Mouse (Mus musculus): ENCODE data around the gene Wdfy4.

Wdfy4 gene

GRCm38 (mm10) chr14:33035386-33035785 is 149.9 kb downstream of the Wdfy4 start:
- CTCF ChIA-PET = interaction anchor here in 1 of 4 experiments (1.5 kb wide), 1 partner anchor 75 kb away, joined by 3 read pairs; no protein-coding TSS in a partner anchor
- POLR2A ChIA-PET = no interaction called here

- ChIA-PET POLR2A (interaction anchor here in 2 of 4 experiments (0.7 to 1.3 kb wide), 2 partner anchors 32 to 55 kb away, joined by 3 to 5 read pairs; no protein-coding TSS in a partner anchor), CTCF (interaction anchor here (0.5 to 2.2 kb wide), 16 partner anchors 19 to 503 kb away, joined by 3 to 7 read pairs (median 4); no protein-coding TSS in a partner anchor)
Measured at GRCm38 (mm10) chr14:33033424-33033823, 151.9 kb downstream of the Wdfy4 start.

- POLR2A ChIA-PET = no interaction called here
- CTCF ChIA-PET = no interaction called here
Measured at GRCm38 (mm10) chr14:33030849-33031248, 154.5 kb downstream of the Wdfy4 start.

- CTCF ChIA-PET = no interaction called here
Measured at GRCm38 (mm10) chr14:33019606-33020005, 165.7 kb downstream of the Wdfy4 start.

GRCm38 (mm10) chr14:33019050-33019449 is 166.3 kb downstream of the Wdfy4 start:
- ChIA-PET POLR2A (no interaction called here), CTCF (no interaction called here)

More at GRCm38 (mm10) chr14:33019606-33020005, 165.7 kb downstream of the Wdfy4 start:
- POLR2A ChIA-PET = no interaction called here

GRCm38 (mm10) chr14:33007638-33008037 is 177.7 kb downstream of the Wdfy4 start:
- ChIA-PET POLR2A (no interaction called here), CTCF (interaction anchor here in 2 of 4 experiments (0.7 to 1.1 kb wide), 2 partner anchors 18 to 306 kb away, joined by 3 to 11 read pairs; no protein-coding TSS in a partner anchor)

DNA sequence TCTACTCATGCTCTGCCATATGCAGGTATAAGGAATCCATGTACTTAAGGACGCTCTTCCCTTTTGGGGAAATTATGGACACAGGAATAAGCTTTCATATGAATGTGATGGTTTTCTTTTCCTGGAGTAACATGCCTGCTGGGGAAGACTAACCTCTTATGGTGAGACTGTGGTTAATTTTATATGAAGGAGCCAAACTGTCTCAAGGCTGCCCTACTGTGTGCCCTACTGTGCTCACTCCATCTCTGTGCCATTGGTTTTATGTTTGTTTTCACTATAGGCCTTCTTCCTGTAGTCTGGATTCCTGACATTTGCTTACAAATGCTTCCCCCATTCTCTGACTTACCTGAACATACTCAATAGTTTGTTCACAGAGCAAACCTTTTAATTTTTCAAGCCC is 180.2 kb downstream of the Wdfy4 start:
- POLR2A ChIA-PET = interaction anchor here in 1 of 4 experiments (2.3 kb wide), 1 partner anchor 10 kb away, joined by 18 read pairs; no protein-coding TSS in a partner anchor
- CTCF ChIA-PET = interaction anchor here in 1 of 4 experiments (0.8 kb wide), 1 partner anchor 320 kb away, joined by 3 read pairs; the partner anchor contains the start of gene 3425401B19Rik

GRCm38 (mm10) chr14:33000112-33000979 is 185.0 kb downstream of the Wdfy4 start:
- CTCF ChIA-PET = no interaction called here
- POLR2A ChIA-PET = interaction anchor here in 2 of 4 experiments (0.8 to 1.6 kb wide), 6 partner anchors 9 to 49 kb away, joined by 3 to 5 read pairs (median 4); no protein-coding TSS in a partner anchor

- POLR2A ChIA-PET = interaction anchor here in 2 of 4 experiments (1.0 to 1.6 kb wide), 2 partner anchors 15 to 24 kb away, joined by 4 to 5 read pairs; no protein-coding TSS in a partner anchor
- CTCF ChIA-PET = no interaction called here
Measured at GRCm38 (mm10) chr14:32999511-32999910, 185.8 kb downstream of the Wdfy4 start.

GRCm38 (mm10) chr14:32994954-32995636 is 190.2 kb downstream of the Wdfy4 start:
- ChIA-PET POLR2A (interaction anchor here (0.6 to 3.0 kb wide), 18 partner anchors 8 to 793 kb away, joined by 3 to 18 read pairs (median 6); partner anchors contain the start of genes Parg (in 1 of the 4) and Timm23 (in 1 of the 4)), CTCF (interaction anchor here in 3 of 4 experiments (0.5 to 1.2 kb wide), 3 partner anchors 8 to 464 kb away, joined by 4 read pairs; no protein-coding TSS in a partner anchor)

DNA sequence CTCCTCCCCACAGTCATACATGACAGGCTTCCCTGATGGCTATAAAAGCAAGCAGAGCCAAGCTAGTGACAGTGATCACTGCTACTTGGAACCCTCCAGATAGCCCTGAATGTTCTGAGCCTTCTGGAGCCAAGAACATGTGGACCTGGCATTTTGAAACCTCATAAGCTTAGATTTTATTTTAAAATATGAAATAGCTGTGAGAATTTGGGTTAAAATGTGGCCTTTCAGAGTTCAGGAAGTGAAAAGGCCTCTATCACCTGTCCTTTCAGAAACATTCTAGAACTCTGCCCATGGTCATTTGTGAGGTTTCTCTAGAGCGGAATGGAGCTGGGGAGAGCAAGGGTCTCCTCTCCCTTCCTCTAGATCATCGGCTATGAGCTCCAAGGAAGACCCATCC is 194.2 kb downstream of the Wdfy4 start, which contains the start of gene Lrrc18:
Gene Lrrc18 (plus strand): TSS at position 301 of the 400 bp plus-strand sequence.
- POLR2A ChIA-PET = interaction anchor here in 1 of 4 experiments (1.0 kb wide), 1 partner anchor 10 kb away, joined by 3 read pairs; no protein-coding TSS in a partner anchor
- CTCF ChIA-PET = no interaction called here

GRCm38 (mm10) chr14:32986659-32987058 is 198.6 kb downstream of the Wdfy4 start:
- POLR2A ChIA-PET = interaction anchor here in 2 of 4 experiments (0.8 to 1.9 kb wide), 3 partner anchors 9 to 15 kb away, joined by 3 to 7 read pairs (median 4); no protein-coding TSS in a partner anchor
- CTCF ChIA-PET = interaction anchor here in 1 of 4 experiments (0.7 kb wide), 1 partner anchor 15 kb away, joined by 4 read pairs; no protein-coding TSS in a partner anchor

DNA sequence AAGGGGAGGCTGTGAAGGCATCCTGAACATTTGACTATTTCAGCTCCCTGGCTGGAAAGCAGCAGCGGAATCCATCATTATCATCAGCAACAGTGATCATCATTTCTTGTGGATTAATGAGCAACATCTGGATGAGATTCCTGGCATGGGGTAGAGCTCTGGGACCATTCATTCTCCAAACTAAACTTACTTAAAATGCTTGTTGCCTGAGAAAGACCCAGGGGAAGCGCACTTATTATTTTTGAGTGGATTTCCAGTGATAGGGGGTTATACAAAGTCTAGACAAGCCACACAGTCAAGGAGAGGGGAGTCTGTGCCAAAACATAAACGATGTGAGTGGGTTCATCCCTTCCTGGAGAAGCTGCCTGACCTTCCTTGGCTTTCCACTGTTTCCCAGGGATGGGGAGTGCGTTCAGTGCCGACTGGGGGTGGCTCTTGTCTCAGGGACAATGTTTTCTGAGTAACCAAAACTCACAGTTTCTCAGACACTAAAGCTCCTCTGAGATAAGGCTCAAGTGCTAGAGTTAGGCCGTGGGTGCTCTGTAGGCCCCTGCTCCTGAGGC is 201.1 kb downstream of the Wdfy4 start:
- ChIA-PET CTCF (interaction anchor here in 1 of 4 experiments (1.4 kb wide), 1 partner anchor 374 kb away, joined by 4 read pairs; no protein-coding TSS in a partner anchor), POLR2A (interaction anchor here in 2 of 4 experiments (0.9 to 3.3 kb wide), 4 partner anchors 11 to 16 kb away, joined by 3 to 17 read pairs (median 8); no protein-coding TSS in a partner anchor)

- CTCF ChIA-PET = interaction anchor here in 3 of 4 experiments (0.7 to 1.4 kb wide), 3 partner anchors 10 to 26 kb away, joined by 3 to 4 read pairs (median 4); no protein-coding TSS in a partner anchor
- POLR2A ChIA-PET = interaction anchor here in 2 of 4 experiments (0.7 to 2.3 kb wide), 4 partner anchors 12 to 25 kb away, joined by 3 to 13 read pairs (median 4); no protein-coding TSS in a partner anchor
Measured at GRCm38 (mm10) chr14:32970700-32971099, 214.6 kb downstream of the Wdfy4 start.

- ChIA-PET CTCF (interaction anchor here in 1 of 4 experiments (0.6 kb wide), 1 partner anchor 140 kb away, joined by 3 read pairs; no protein-coding TSS in a partner anchor), POLR2A (interaction anchor here in 1 of 4 experiments (0.6 kb wide), 1 partner anchor 93 kb away, joined by 3 read pairs; no protein-coding TSS in a partner anchor)
Measured at GRCm38 (mm10) chr14:32964742-32965141, 220.6 kb downstream of the Wdfy4 start.

DNA sequence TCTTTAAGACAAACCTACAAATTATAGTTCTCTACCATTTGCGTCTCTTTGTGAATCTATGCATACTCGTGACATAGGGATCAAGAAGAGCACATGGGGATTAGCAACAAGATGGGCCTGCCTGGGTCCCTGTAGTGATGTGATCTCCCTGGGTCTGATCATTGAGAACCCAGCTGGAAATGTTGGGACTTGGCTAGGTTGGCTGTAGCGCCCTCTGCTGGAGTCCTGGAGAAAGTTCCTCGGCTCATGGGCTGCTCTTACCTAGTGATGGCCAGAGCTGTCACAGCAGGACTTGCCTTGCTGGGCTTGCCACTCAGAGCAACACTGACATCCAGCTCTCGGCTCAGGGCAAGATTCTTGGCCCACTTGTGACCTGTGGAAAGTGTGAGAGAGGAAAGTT is 224.8 kb downstream of the Wdfy4 start:
- ChIA-PET POLR2A (interaction anchor here in 1 of 4 experiments (1.0 kb wide), 1 partner anchor 34 kb away, joined by 4 read pairs; no protein-coding TSS in a partner anchor), CTCF (interaction anchor here (0.6 to 1.8 kb wide), 24 partner anchors 9 to 434 kb away, joined by 3 to 12 read pairs (median 4); no protein-coding TSS in a partner anchor)

DNA sequence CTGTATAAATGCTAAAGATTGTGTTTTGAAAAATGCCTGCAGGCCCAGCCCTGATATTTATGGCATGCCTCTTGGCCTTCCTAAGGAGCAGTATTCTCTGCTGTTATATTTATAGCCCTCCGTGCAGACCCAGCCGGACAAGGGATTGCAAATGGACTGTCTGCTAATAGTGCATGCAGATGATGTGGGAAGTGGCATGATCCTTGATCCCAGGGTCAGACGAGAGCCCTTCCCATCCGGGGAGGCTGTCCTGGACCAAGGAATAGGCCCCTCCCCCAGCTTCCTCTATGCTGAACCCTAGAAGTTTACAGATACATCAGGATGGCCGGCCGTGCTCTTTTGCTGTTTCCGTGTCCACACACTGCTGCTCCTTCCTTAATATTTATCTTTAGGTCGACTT is 226.6 kb downstream of the Wdfy4 start:
- POLR2A ChIA-PET = no interaction called here
- CTCF ChIA-PET = no interaction called here

DNA sequence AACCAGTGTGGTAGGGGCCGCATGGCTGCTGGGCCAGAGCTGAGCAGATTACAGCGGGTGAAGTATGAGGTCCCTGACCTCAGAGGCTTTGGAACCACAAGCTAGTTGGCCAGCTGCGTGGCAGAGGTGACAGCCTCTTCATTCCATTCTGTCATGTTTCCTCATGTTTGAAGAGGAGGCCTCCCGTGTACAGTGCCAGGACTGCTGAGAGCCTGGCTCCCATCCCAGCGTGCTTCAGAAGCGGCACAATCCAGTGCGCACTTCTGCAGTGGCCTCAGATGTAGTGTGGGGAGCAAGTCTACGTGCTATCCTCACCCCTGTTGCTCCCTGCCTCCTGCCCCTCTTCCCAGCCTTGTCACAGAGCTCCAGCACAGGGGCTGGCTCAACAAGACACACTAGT is 228.8 kb downstream of the Wdfy4 start:
- ChIA-PET POLR2A (no interaction called here), CTCF (interaction anchor here in 3 of 4 experiments (0.5 to 1.4 kb wide), 6 partner anchors 77 to 967 kb away, joined by 3 read pairs; partner anchors contain the start of gene Gdf10 (in 1 of the 3))
